Mouse (Mus musculus): ENCODE results near the gene Angptl4. TPM values are rescaled to one million over a fixed set of nuclear protein-coding genes. Genes with fewer than 3 reads are reported as not detected.
"Not testable (repeated sequence)": the region's sequence is repeated elsewhere in the genome, so short reads cannot be mapped to it uniquely, and the experiment has no call there.

Gene Angptl4
- polyA plus RNA-seq (2012; fragmentation: generic; extraction: Trizol): 212 TPM
- long read RNA-seq, experiment 1, transcript Angptl4-201 (7 exons, 3,308 nt): major isoform, 24 of 30 reads
- long read RNA-seq, experiment 1, partial matches to known transcripts: 5 of 30 reads
- long read RNA-seq, experiment 1, other reads (novel, unspliced or antisense): 1 of 30 reads
- long read RNA-seq, experiment 2, transcript Angptl4-201 (7 exons, 3,308 nt): major isoform, 393 of 412 reads
- long read RNA-seq, experiment 2, partial matches to known transcripts: 9 of 412 reads
- long read RNA-seq, experiment 2, other reads (novel, unspliced or antisense): 8 of 412 reads

- H3K79me3 ChIP-seq (ENCODE audit: low read depth): peaks cover 15% of the 10 kb centered on the region
- H3K27me3 ChIP-seq (ENCODE audit: control insufficient read depth, insufficient read depth, insufficient read length): no peaks in the 10 kb centered on the region
- peak within 1 kb of the TSS; percentile 51 for H3K4me3 ChIP-seq (ENCODE audit: insufficient read depth, poor library complexity, severe bottlenecking)
- peaks cover 51% of the 10 kb centered on the region for H3K79me2 ChIP-seq (ENCODE audit: control insufficient read depth, insufficient read depth)
- TF ChIP-seq USF1 (IDR thresholded peaks at IDR 0.05; ENCODE audit: low read depth) (peak; percentile 32), CEBPB (IDR thresholded peaks at IDR 0.05; ENCODE audit: low read depth) (no peak), MAX (IDR thresholded peaks at IDR 0.05) (peak; percentile 95)
- peaks cover 26% of the 10 kb centered on the region for H3K36me3 ChIP-seq (ENCODE audit: control insufficient read depth, insufficient read depth)
- H3ac ChIP-seq (ENCODE audit: control insufficient read depth, insufficient read length, low read depth): peak within 1 kb of the TSS; percentile 48
These were observed at the start of gene Angptl4 for GRCm38 (mm10) chr17:33781124-33781977. TSS of gene Angptl4 (minus strand) at chr17:33781830.

GRCm38 (mm10) chr17:33829561-33829960 is 47.9 kb upstream of the Angptl4 start:
- Histone ChIP-seq H3K79me3 (ENCODE audit: low read depth) (peaks cover 28% of the 10 kb centered on the region), H3K27me3 (ENCODE audit: control insufficient read depth, insufficient read depth, insufficient read length) (no peaks in the 10 kb centered on the region), H3K36me3 (ENCODE audit: control insufficient read depth, insufficient read depth) (peaks cover 51% of the 10 kb centered on the region), H3ac (ENCODE audit: control insufficient read depth, insufficient read length, low read depth) (no peak overlapping the region), H3K79me2 (ENCODE audit: control insufficient read depth, insufficient read depth) (peaks cover 46% of the 10 kb centered on the region), H3K4me3 (ENCODE audit: insufficient read depth, poor library complexity, severe bottlenecking) (no peak overlapping the region)
- TF ChIP-seq FOSL1 (IDR thresholded peaks at IDR 0.05; ENCODE audit: insufficient read depth, low read length, poor library complexity, severe bottlenecking) (no peak), MAX (IDR thresholded peaks at IDR 0.05) (no peak), MYOD1 (IDR thresholded peaks at IDR 0.05; ENCODE audit: control insufficient read depth, insufficient read length, low read depth) (no peak), CEBPB (IDR thresholded peaks at IDR 0.05; ENCODE audit: low read depth) (no peak), CTCF (IDR thresholded peaks at IDR 0.05; ENCODE audit: control insufficient read depth, insufficient read depth, insufficient read length) (no peak), USF1 (IDR thresholded peaks at IDR 0.05; ENCODE audit: low read depth) (no peak), MYOG (IDR thresholded peaks at IDR 0.05; ENCODE audit: control insufficient read depth, extremely low read depth, insufficient read length) (no peak)

DNA sequence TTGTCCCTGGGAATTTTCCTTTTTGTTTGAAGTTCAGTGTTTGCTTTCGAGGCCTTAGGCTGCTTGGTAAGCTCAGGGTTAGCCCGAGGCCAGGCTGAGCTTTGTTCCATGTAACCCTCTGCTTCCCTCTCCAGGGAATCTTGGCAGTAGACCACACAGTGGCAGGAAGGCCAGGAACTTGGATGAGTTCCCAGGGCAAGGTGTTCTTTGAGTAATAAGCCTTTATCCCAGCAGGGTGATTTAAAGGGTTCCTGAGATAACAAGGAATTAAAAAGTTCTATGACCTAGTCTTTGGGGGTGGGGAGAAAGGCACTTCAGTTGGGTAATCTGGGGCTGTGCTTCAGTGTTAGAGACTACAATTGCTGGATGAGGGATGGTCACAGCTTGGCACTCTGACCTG is 47.3 kb upstream of the Angptl4 start:
- H3K36me3 ChIP-seq (ENCODE audit: control insufficient read depth, insufficient read depth): peaks cover 44% of the 10 kb centered on the region

GRCm38 (mm10) chr17:33826850-33827249 is 45.2 kb upstream of the Angptl4 start:
- peaks cover 50% of the 10 kb centered on the region for H3K79me3 ChIP-seq (ENCODE audit: low read depth)
- TF ChIP-seq FOSL1 (IDR thresholded peaks at IDR 0.05; ENCODE audit: insufficient read depth, low read length, poor library complexity, severe bottlenecking): no peak
- TF ChIP-seq CTCF (IDR thresholded peaks at IDR 0.05; ENCODE audit: control insufficient read depth, insufficient read depth, insufficient read length): peak; percentile 55
- H3K36me3 ChIP-seq (ENCODE audit: control insufficient read depth, insufficient read depth): peaks cover 45% of the 10 kb centered on the region
- H3K79me2 ChIP-seq (ENCODE audit: control insufficient read depth, insufficient read depth): peaks cover 69% of the 10 kb centered on the region
- no peaks in the 10 kb centered on the region for H3K27me3 ChIP-seq (ENCODE audit: control insufficient read depth, insufficient read depth, insufficient read length)
- no peak overlapping the region for H3ac ChIP-seq (ENCODE audit: control insufficient read depth, insufficient read length, low read depth)
- H3K4me3 ChIP-seq (ENCODE audit: insufficient read depth, poor library complexity, severe bottlenecking): no peak overlapping the region

More for the DNA sequence above, 47.3 kb upstream of the Angptl4 start:
- TF ChIP-seq MYOD1 (IDR thresholded peaks at IDR 0.05; ENCODE audit: control insufficient read depth, insufficient read length, low read depth): no peak
- no peak for TF ChIP-seq CEBPB (IDR thresholded peaks at IDR 0.05; ENCODE audit: low read depth)
- TF ChIP-seq MYOG (IDR thresholded peaks at IDR 0.05; ENCODE audit: control insufficient read depth, extremely low read depth, insufficient read length): no peak
- no peak for TF ChIP-seq CTCF (IDR thresholded peaks at IDR 0.05; ENCODE audit: control insufficient read depth, insufficient read depth, insufficient read length)
- TF ChIP-seq FOSL1 (IDR thresholded peaks at IDR 0.05; ENCODE audit: insufficient read depth, low read length, poor library complexity, severe bottlenecking): no peak
- no peak for TF ChIP-seq USF1 (IDR thresholded peaks at IDR 0.05; ENCODE audit: low read depth)
- no peak for TF ChIP-seq MAX (IDR thresholded peaks at IDR 0.05)
- H3K27me3 ChIP-seq (ENCODE audit: control insufficient read depth, insufficient read depth, insufficient read length): no peaks in the 10 kb centered on the region
- peaks cover 48% of the 10 kb centered on the region for H3K79me2 ChIP-seq (ENCODE audit: control insufficient read depth, insufficient read depth)
- no peak overlapping the region for H3K4me3 ChIP-seq (ENCODE audit: insufficient read depth, poor library complexity, severe bottlenecking)
- no peak overlapping the region for H3ac ChIP-seq (ENCODE audit: control insufficient read depth, insufficient read length, low read depth)
- H3K79me3 ChIP-seq (ENCODE audit: low read depth): peaks cover 31% of the 10 kb centered on the region

DNA sequence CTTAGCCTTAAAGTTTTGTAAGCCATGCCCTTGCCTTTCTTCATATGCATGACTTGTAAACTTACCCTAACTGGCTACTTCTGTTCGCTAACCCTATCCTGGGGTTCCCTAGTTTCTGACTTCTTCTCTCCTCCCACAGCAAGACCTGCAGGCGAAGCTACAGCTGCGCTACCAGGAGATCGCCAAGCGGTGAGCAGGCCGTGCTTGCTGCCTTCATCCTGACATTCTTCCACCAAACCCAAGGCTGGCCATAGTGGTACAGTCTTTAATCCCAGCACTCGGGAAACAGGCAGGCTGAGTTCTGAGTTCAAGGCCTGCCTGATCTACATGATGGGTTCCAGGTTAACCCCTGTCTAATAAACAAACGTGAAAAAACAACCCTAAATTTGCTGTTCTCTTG is 43.8 kb upstream of the Angptl4 start:
- H3K4me3 ChIP-seq (ENCODE audit: insufficient read depth, poor library complexity, severe bottlenecking): peak overlapping the region; percentile 89
- H3K79me3 ChIP-seq (ENCODE audit: low read depth): peaks cover 50% of the 10 kb centered on the region
- no peaks in the 10 kb centered on the region for H3K27me3 ChIP-seq (ENCODE audit: control insufficient read depth, insufficient read depth, insufficient read length)
- TF ChIP-seq CTCF (IDR thresholded peaks at IDR 0.05; ENCODE audit: control insufficient read depth, insufficient read depth, insufficient read length) (no peak), FOSL1 (IDR thresholded peaks at IDR 0.05; ENCODE audit: insufficient read depth, low read length, poor library complexity, severe bottlenecking) (no peak), MYOG (IDR thresholded peaks at IDR 0.05; ENCODE audit: control insufficient read depth, extremely low read depth, insufficient read length) (no peak)
- peaks cover 76% of the 10 kb centered on the region for H3K79me2 ChIP-seq (ENCODE audit: control insufficient read depth, insufficient read depth)
- H3K36me3 ChIP-seq (ENCODE audit: control insufficient read depth, insufficient read depth): peaks cover 48% of the 10 kb centered on the region
- peak overlapping the region; percentile 75 for H3ac ChIP-seq (ENCODE audit: control insufficient read depth, insufficient read length, low read depth)

GRCm38 (mm10) chr17:33824997-33825330 is 43.3 kb upstream of the Angptl4 start:
- H3K36me3 ChIP-seq (ENCODE audit: control insufficient read depth, insufficient read depth): peaks cover 48% of the 10 kb centered on the region
- H3K79me3 ChIP-seq (ENCODE audit: low read depth): peaks cover 50% of the 10 kb centered on the region
- not testable (repeated sequence) for H3K27me3 ChIP-seq (ENCODE audit: control insufficient read depth, insufficient read depth, insufficient read length)
- peaks cover 81% of the 10 kb centered on the region for H3K79me2 ChIP-seq (ENCODE audit: control insufficient read depth, insufficient read depth)
- H3ac ChIP-seq (ENCODE audit: control insufficient read depth, insufficient read length, low read depth): peak overlapping the region; percentile 86
- H3K4me3 ChIP-seq (ENCODE audit: insufficient read depth, poor library complexity, severe bottlenecking): peak overlapping the region; percentile 89
